Mouse (Mus musculus): Measurements from ENCODE around the gene Antxr2. TPM values are rescaled to one million over a fixed set of nuclear protein-coding genes. Genes with fewer than 3 reads are reported as not detected.

The Antxr2 gene
- polyA plus RNA-seq, 1 experiment from 2014 or later: 18.3 TPM

DNA sequence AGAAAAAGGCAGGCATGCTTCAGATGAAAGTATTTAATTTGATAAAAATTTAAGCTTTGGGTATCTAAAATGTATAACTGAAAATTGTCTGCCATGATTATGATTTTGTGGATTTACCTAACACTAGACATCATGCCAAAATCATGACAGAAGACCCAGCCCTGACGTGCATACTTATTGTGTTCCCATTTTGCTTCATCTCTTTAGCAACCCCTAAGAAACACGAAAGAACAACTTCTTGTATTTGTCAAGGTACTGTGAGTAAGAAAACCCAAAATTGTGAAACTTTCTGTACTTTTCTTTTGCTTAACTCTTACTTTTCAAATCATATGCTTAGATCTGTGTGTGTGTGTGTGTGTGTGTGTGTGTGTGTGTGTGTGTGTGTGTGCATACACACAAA lies 6.3 kb downstream of the Antxr2 start:
- 88% methylated on average over 2 of the region's 2 CpGs for WGBS
- no peaks in the 10 kb centered on the region for H3K27me3 ChIP-seq
- peaks cover 7% of the 10 kb centered on the region; the same call in 1 of the 2 replicates for H3K4me1 ChIP-seq
- ATAC-seq (ENCODE audit: insufficient number of reproducible peaks, insufficient read depth, low FRiP score, low TSS enrichment, low read depth): no peak
- no peak overlapping the region for H3K4me2 ChIP-seq
- no peak overlapping the region for H3K27ac ChIP-seq
- no peak overlapping the region for H3K4me3 ChIP-seq
- no peak overlapping the region for H3K9ac ChIP-seq
- H3K36me3 ChIP-seq: peaks cover 34% of the 10 kb centered on the region
- H3K9me3 ChIP-seq: no peaks in the 10 kb centered on the region

- H3K27ac ChIP-seq: no peak overlapping the region
- WGBS: 91% methylated on average over 4 of the region's 4 CpGs
- no peak overlapping the region for H3K9ac ChIP-seq
- no peak overlapping the region for H3K4me2 ChIP-seq
- peaks cover 37% of the 10 kb centered on the region for H3K36me3 ChIP-seq
- ATAC-seq (ENCODE audit: insufficient number of reproducible peaks, insufficient read depth, low FRiP score, low TSS enrichment, low read depth): no peak
- H3K27me3 ChIP-seq: no peaks in the 10 kb centered on the region
- H3K9me3 ChIP-seq: no peaks in the 10 kb centered on the region
- no peak overlapping the region for H3K4me3 ChIP-seq
- H3K4me1 ChIP-seq: no peaks in the 10 kb centered on the region
Observed at GRCm38 (mm10) chr5:98021518-98021917, 9.3 kb downstream of the Antxr2 start.

- no peaks in the 10 kb centered on the region for H3K4me1 ChIP-seq
- no peak for ATAC-seq (ENCODE audit: insufficient number of reproducible peaks, insufficient read depth, low FRiP score, low TSS enrichment, low read depth)
- H3K9ac ChIP-seq: no peak overlapping the region
- H3K4me3 ChIP-seq: no peak overlapping the region
- no peaks in the 10 kb centered on the region for H3K27me3 ChIP-seq
- no peaks in the 10 kb centered on the region for H3K9me3 ChIP-seq
- no peak overlapping the region for H3K4me2 ChIP-seq
- peaks cover 37% of the 10 kb centered on the region for H3K36me3 ChIP-seq
- H3K27ac ChIP-seq: no peak overlapping the region
Observed at GRCm38 (mm10) chr5:98020658-98021057, 10.2 kb downstream of the Antxr2 start.

GRCm38 (mm10) chr5:98019396-98019795 lies 11.4 kb downstream of the Antxr2 start:
- Histone ChIP-seq H3K36me3 (peaks cover 35% of the 10 kb centered on the region), H3K9me3 (no peaks in the 10 kb centered on the region), H3K9ac (no peak overlapping the region), H3K27me3 (no peaks in the 10 kb centered on the region), H3K27ac (no peak overlapping the region), H3K4me3 (no peak overlapping the region), H3K4me2 (no peak overlapping the region), H3K4me1 (no peaks in the 10 kb centered on the region)
- 74% methylated on average over 1 of the region's 1 CpGs for WGBS
- ATAC-seq (ENCODE audit: insufficient number of reproducible peaks, insufficient read depth, low FRiP score, low TSS enrichment, low read depth): no peak

DNA sequence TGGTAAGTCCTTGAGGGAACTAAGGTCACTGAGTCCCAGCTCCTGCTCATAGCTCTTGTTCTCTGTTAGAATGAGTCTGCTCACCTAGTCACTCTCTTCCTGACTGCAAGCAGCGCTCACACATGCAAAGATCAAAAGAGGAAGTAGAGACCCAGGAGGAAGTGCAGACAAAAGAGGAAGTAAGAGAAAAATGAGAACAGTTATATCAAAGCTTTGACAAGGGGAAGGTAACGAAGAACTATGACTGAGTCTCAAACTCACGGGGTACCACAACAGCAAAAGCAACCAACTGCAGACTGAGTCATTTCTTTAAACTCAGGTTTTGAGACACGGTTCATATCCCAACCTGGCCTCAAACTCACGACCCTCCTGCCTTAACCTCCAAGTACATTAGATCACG lies 12.7 kb downstream of the Antxr2 start:
- no peak overlapping the region for H3K4me2 ChIP-seq
- peaks cover 31% of the 10 kb centered on the region; the same call in 1 of the 2 replicates for H3K36me3 ChIP-seq
- H3K4me3 ChIP-seq: no peak overlapping the region
- 88% methylated on average over 6 of the region's 6 CpGs for whole genome bisulfite sequencing
- no peak overlapping the region for H3K27ac ChIP-seq
- no peaks in the 10 kb centered on the region for H3K4me1 ChIP-seq
- no peaks in the 10 kb centered on the region for H3K9me3 ChIP-seq
- no peaks in the 10 kb centered on the region for H3K27me3 ChIP-seq
- H3K9ac ChIP-seq: no peak overlapping the region
- ATAC-seq (ENCODE audit: insufficient number of reproducible peaks, insufficient read depth, low FRiP score, low TSS enrichment, low read depth): no peak

- no peak overlapping the region for H3K4me3 ChIP-seq
- ATAC-seq (ENCODE audit: insufficient number of reproducible peaks, insufficient read depth, low FRiP score, low TSS enrichment, low read depth): no peak
- 92% methylated on average over 20 of the region's 20 CpGs for WGBS
- no peaks in the 10 kb centered on the region for H3K27me3 ChIP-seq
- no peak overlapping the region for H3K27ac ChIP-seq
- no peaks in the 10 kb centered on the region for H3K4me1 ChIP-seq
- H3K4me2 ChIP-seq: no peak overlapping the region
- H3K36me3 ChIP-seq: peaks cover 26% of the 10 kb centered on the region; the same call in 1 of the 2 replicates
- no peak overlapping the region for H3K9ac ChIP-seq
- no peaks in the 10 kb centered on the region for H3K9me3 ChIP-seq
Observed at GRCm38 (mm10) chr5:98016247-98017203, 14.3 kb downstream of the Antxr2 start.

DNA sequence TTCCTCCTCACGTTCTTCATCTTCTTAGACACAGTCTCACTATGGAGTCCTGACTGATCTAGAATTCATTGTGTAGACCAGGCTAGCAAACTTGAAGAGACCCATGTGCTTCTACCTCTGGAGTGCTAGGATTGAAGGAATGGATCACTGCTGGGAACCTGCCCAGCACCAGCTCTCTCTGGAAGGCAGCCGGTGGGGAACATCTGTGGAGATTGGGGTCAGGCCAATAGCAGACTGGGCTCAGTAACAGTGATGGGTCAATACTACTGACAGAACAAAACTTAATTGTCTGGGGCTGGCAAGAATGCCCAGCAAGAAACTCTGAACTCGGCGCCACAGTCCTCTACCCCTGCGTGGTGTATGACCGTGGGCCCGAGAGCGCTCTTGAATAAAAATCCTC lies 25.1 kb downstream of the Antxr2 start:
- 97% methylated on average over 8 of the region's 8 CpGs for WGBS
- Histone ChIP-seq H3K4me1 (no peaks in the 10 kb centered on the region), H3K9me3 (no peaks in the 10 kb centered on the region), H3K27ac (no peak overlapping the region), H3K4me2 (no peak overlapping the region), H3K27me3 (no peaks in the 10 kb centered on the region), H3K36me3 (peaks cover 15% of the 10 kb centered on the region), H3K4me3 (no peak overlapping the region), H3K9ac (no peak overlapping the region)
- no peak for ATAC-seq (ENCODE audit: insufficient number of reproducible peaks, insufficient read depth, low FRiP score, low TSS enrichment, low read depth)

- Histone ChIP-seq H3K27ac (no peak overlapping the region), H3K4me3 (no peak overlapping the region), H3K27me3 (no peaks in the 10 kb centered on the region), H3K36me3 (peaks cover 13% of the 10 kb centered on the region), H3K4me2 (no peak overlapping the region), H3K4me1 (no peaks in the 10 kb centered on the region), H3K9me3 (no peaks in the 10 kb centered on the region), H3K9ac (no peak overlapping the region)
- 74% methylated on average over 2 of the region's 2 CpGs for WGBS
- no peak for ATAC-seq (ENCODE audit: insufficient number of reproducible peaks, insufficient read depth, low FRiP score, low TSS enrichment, low read depth)
Observed at GRCm38 (mm10) chr5:97999261-97999824, 31.5 kb downstream of the Antxr2 start.

DNA sequence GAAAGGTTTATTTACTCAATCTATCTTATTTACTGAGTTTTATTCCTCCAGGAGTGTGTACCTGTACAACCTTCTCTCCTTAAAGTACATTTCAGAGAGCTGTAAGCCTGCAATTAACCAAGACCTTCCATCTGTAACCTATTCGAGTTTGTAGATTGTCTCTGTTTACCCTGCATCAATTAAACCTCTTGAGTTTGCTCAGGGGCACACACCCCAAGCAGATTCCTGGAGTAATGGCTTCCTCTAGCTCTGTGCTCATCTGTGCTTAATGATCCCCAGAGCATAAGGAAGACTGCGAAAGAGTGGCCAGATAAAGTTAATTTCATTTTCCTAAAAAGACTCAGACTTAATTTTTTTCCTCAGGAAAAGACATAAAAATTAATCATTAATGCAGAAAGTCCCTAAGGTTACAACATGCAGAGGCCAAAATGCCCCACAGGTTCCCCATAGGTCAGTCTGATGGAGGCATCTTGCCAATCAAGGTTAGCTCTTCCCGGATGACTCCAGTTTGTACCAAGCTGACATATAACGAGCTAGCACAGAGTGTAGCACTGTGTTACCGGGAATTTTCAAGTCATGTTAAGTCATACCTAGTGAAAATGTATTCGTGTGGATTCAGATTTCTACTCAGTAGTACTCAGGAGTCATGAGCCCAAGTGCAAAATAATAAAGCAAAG lies 34.2 kb downstream of the Antxr2 start:
- H3K4me3 ChIP-seq: no peak overlapping the region
- 49% methylated on average over 6 of the region's 6 CpGs for WGBS
- H3K9me3 ChIP-seq: no peaks in the 10 kb centered on the region
- 0 out of 2 replicates have a peak, but pooled peaks cover 5% of the 10 kb centered on the region for H3K36me3 ChIP-seq
- no peak overlapping the region for H3K4me2 ChIP-seq
- no peak overlapping the region for H3K27ac ChIP-seq
- H3K9ac ChIP-seq: no peak overlapping the region
- H3K27me3 ChIP-seq: no peaks in the 10 kb centered on the region
- no peak for ATAC-seq (ENCODE audit: insufficient number of reproducible peaks, insufficient read depth, low FRiP score, low TSS enrichment, low read depth)
- no peaks in the 10 kb centered on the region for H3K4me1 ChIP-seq

- no peak overlapping the region for H3K27ac ChIP-seq
- no peaks in the 10 kb centered on the region for H3K27me3 ChIP-seq
- 63% methylated on average over 4 of the region's 4 CpGs for WGBS
- no peak overlapping the region for H3K4me3 ChIP-seq
- H3K9me3 ChIP-seq: no peaks in the 10 kb centered on the region
- H3K4me1 ChIP-seq: no peaks in the 10 kb centered on the region
- no peak for ATAC-seq (ENCODE audit: insufficient number of reproducible peaks, insufficient read depth, low FRiP score, low TSS enrichment, low read depth)
- 0 out of 2 replicates have a peak, but pooled peaks cover 4% of the 10 kb centered on the region for H3K36me3 ChIP-seq
- no peak overlapping the region for H3K9ac ChIP-seq
- H3K4me2 ChIP-seq: no peak overlapping the region
Observed at GRCm38 (mm10) chr5:97995881-97996280, 35.0 kb downstream of the Antxr2 start.

DNA sequence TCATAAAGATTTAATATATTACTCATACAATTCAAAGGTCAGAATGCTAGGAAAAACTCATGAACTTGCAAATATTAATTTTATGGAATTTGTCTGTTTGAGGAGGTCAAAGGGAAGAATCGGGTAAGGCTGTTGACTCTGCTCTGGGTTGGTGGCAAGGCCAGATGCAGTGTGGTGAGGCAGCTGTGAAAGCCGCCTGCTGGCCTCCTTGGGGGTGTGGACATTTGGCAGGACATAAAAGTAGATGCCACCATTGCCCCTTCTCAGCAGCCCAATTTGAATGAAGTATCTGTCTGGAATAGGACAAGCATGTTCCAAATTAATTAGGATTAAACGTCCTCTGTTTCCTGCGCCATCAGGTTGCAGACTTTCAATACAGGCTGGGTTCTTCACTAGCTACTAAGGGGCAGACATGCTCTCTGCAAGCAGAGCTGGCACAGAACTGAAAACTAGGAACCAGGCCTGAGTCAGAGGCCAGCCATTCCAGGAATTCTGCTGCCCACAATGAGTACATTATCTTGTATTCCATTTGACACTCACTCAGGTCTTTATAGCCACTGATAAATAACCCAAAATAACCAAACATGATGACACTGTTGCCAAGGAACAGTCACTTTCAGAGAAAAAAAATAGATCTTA lies 44.1 kb downstream of the Antxr2 start:
- no peaks in the 10 kb centered on the region for H3K9me3 ChIP-seq
- no peak overlapping the region for H3K27ac ChIP-seq
- H3K4me1 ChIP-seq: no peaks in the 10 kb centered on the region
- H3K4me2 ChIP-seq: no peak overlapping the region
- no peak overlapping the region for H3K4me3 ChIP-seq
- 89% methylated on average over 4 of the region's 4 CpGs for WGBS
- H3K9ac ChIP-seq: no peak overlapping the region
- H3K27me3 ChIP-seq: no peaks in the 10 kb centered on the region
- ATAC-seq (ENCODE audit: insufficient number of reproducible peaks, insufficient read depth, low FRiP score, low TSS enrichment, low read depth): no peak
- peaks cover 12% of the 10 kb centered on the region for H3K36me3 ChIP-seq

Measured in embryonic facial prominence, embryonic 13.5 days (tissue).